ENCODE assay signal across 8 mouse cellular contexts in the genomic region with DNA sequence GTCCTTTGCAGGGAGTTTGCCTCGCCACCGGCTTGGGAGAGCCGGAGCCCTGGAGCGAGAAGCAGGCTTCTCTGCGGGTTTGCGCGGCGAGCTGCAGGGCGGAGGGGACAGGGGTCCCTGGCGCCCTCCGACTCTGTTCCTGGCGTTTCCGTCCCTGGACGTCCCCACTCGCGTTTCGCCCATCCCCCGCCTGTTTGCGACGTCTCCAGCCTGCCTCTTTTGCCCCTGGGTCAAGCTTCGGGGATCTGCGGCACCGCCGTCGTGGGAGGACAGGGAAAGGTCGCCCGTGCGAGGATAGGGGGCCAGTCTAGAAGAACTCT. TPM values are rescaled to one million over a fixed set of nuclear protein-coding genes. Genes with fewer than 3 reads are reported as not detected.
DNase-seq lines count a peak whose midpoint lies in the region; ATAC-seq and TF ChIP-seq lines count a peak whose summit lies in the region.

No protein-coding gene starts in this region.

- no peak for TF ChIP-seq CTCF in layer of hippocampus, adult 2 months (conservative IDR thresholded peaks at IDR 0.05)
- no peak for TF ChIP-seq CTCF in embryonic fibroblast, embryonic 13.5 days (IDR thresholded peaks at IDR 0.05; ENCODE audit: borderline replicate concordance, insufficient read depth, low read length)
- no peak for TF ChIP-seq CTCF in thymus, adult 2 months (IDR thresholded peaks at IDR 0.05; ENCODE audit: borderline replicate concordance, control insufficient read depth, extremely low read depth, insufficient read depth, low read length, poor library complexity)

- H3K4me2 ChIP-seq in intestine, embryonic 16.5 days (ENCODE audit: low read depth, low read length), result peak overlapping the region; percentile 95
- peak overlapping the region; percentile 86 for H3K4me2 ChIP-seq in neural tube, embryonic 12.5 days (replicated peaks)

- peak overlapping the region; percentile 53 for H3K4me3 ChIP-seq in layer of hippocampus, adult 2 months
- H3K4me3 ChIP-seq in embryonic fibroblast, embryonic 13.5 days (ENCODE audit: insufficient read depth, low read length), result peak overlapping the region; percentile 26; the same call in 1 of the 2 replicates
- peak overlapping the region; percentile 59 for H3K4me3 ChIP-seq in intestine, embryonic 16.5 days (ENCODE audit: low read length)
- H3K4me3 ChIP-seq in neural tube, embryonic 12.5 days, result peak overlapping the region; percentile 43
- H3K4me3 ChIP-seq in thymus, adult 2 months (ENCODE audit: control insufficient read depth, insufficient read depth, low read length), result no peak overlapping the region

- peak overlapping the region; percentile 67 for H3K9ac ChIP-seq in intestine, embryonic 16.5 days (ENCODE audit: low read depth, low read length)
- H3K9ac ChIP-seq in neural tube, embryonic 12.5 days, result peak overlapping the region; percentile 49

- peaks cover 52% of the 10 kb centered on the region for H3K27me3 ChIP-seq in intestine, embryonic 16.5 days (replicated peaks; ENCODE audit: control insufficient read depth, insufficient read depth, low read length)
- peaks cover 65% of the 10 kb centered on the region for H3K27me3 ChIP-seq in neural tube, embryonic 12.5 days (replicated peaks)
- peaks cover 18% of the 10 kb centered on the region; the same call in 1 of the 2 replicates for H3K27me3 ChIP-seq in thymus, adult 2 months (ENCODE audit: control insufficient read depth, insufficient read depth, low read length)

- no peaks in the 10 kb centered on the region for H3K9me3 ChIP-seq in intestine, embryonic 16.5 days (ENCODE audit: control insufficient read depth, low read length)
- H3K9me3 ChIP-seq in neural tube, embryonic 12.5 days, result no peaks in the 10 kb centered on the region

- under 1% methylated on average over 28 of the region's 28 CpGs for WGBS in intestine, embryonic 16.5 days
- 1% methylated on average over 28 of the region's 28 CpGs for WGBS in neural tube, embryonic 12.5 days
- WGBS in thymus, adult 2 months, result 9% methylated on average over 28 of the region's 28 CpGs

- no peaks in the 10 kb centered on the region for H3K36me3 ChIP-seq in intestine, embryonic 16.5 days (ENCODE audit: control insufficient read depth, insufficient read depth, low read length)
- no peaks in the 10 kb centered on the region for H3K36me3 ChIP-seq in neural tube, embryonic 12.5 days
- H3K36me3 ChIP-seq in thymus, adult 2 months (ENCODE audit: control insufficient read depth, insufficient read depth, low read length), result no peaks in the 10 kb centered on the region

- no peak for DNase-seq in layer of hippocampus, adult 2 months (ENCODE audit: low spot score in 2 of 2)
- no peak for DNase-seq in layer of hippocampus, postnatal 14 days (ENCODE audit: low spot score in 2 of 2)
- no peak for DNase-seq in frontal cortex, adult 2 months (ENCODE audit: extremely low spot score in 1 of 2, low spot score in 1 of 2)
- no peak for DNase-seq in thymus, adult 2 months
- DNase-seq in left cerebral cortex, adult 11 months (ENCODE audit: low spot score), result no peak

- 0 out of 2 replicates have a peak, but pooled peaks have one; percentile 11 for ATAC-seq in intestine, embryonic 16.5 days
- ATAC-seq in neural tube, embryonic 12.5 days (ENCODE audit: low FRiP score, low read depth), result no peak

- no peak for TF ChIP-seq POLR2A in embryonic fibroblast, embryonic 13.5 days (IDR thresholded peaks at IDR 0.05; ENCODE audit: low read depth, low read length)
- no peak for TF ChIP-seq POLR2A in thymus, adult 2 months (IDR thresholded peaks at IDR 0.05; ENCODE audit: control insufficient read depth, extremely low read depth, insufficient read depth, low read length, poor library complexity)

- H3K4me1 ChIP-seq in embryonic fibroblast, embryonic 13.5 days (ENCODE audit: control insufficient read depth, insufficient read depth, low read length), result 0 out of 2 replicates have a peak, but pooled peaks cover 2% of the 10 kb centered on the region
- H3K4me1 ChIP-seq in intestine, embryonic 16.5 days (ENCODE audit: control insufficient read depth, insufficient read depth, low read length), result peaks cover 23% of the 10 kb centered on the region
- peaks cover 19% of the 10 kb centered on the region for H3K4me1 ChIP-seq in neural tube, embryonic 12.5 days
- H3K4me1 ChIP-seq in thymus, adult 2 months (replicated peaks; ENCODE audit: control insufficient read depth, insufficient read depth, low read length), result peaks cover 5% of the 10 kb centered on the region; the same call in 1 of the 2 replicates

- H3K27ac ChIP-seq in layer of hippocampus, adult 2 months, result no peak overlapping the region
- no peak overlapping the region for H3K27ac ChIP-seq in embryonic fibroblast, embryonic 13.5 days (ENCODE audit: insufficient read depth, low read length)
- no peak overlapping the region for H3K27ac ChIP-seq in intestine, embryonic 16.5 days (ENCODE audit: low read length)
- H3K27ac ChIP-seq in neural tube, embryonic 12.5 days, result no peak overlapping the region
- H3K27ac ChIP-seq in thymus, adult 2 months (ENCODE audit: control insufficient read depth, insufficient read depth, low read length), result no peak overlapping the region

RNA-seq across cellular contexts. Expression of a gene that starts 0.4 kb away (rescaled TPM):
- 10 to 100 TPM; 17.9 to 18.6 TPM for total RNA-seq in layer of hippocampus, adult 2 months (2021)
- total RNA-seq in layer of hippocampus, postnatal 14 days (2021), result 10 to 100 TPM; 21.2 to 21.9 TPM
- not detected in 2 replicates for polyA plus RNA-seq in embryonic fibroblast, embryonic 13.5 days (2011; ENCODE audit: insufficient read length, low read depth, missing spikeins)
- 1.1 and 1.4 TPM in 2 replicates for polyA plus RNA-seq in intestine, embryonic 16.5 days (2015; fragmentation: Nextera tagmentation; extraction: Ambion mirVana)
- 7.8 and 9.8 TPM in 2 replicates for polyA plus RNA-seq in neural tube, embryonic 12.5 days (2016; fragmentation: Nextera tagmentation; extraction: Ambion mirVana)
- polyA plus RNA-seq in frontal cortex, adult 2 months (2012; rRNA removed), result 5.5 and 8.9 TPM in 2 replicates
- 0.05 and 0.70 TPM in 2 replicates for polyA plus RNA-seq in thymus, adult 2 months (2012; rRNA removed)
